24 mouse cellular contexts compared by ENCODE assay signal in genomic region chr3:71728861-71729260, GRCm38 (mm10).
"Had no signal": no experiment of that assay in that cellular context is flagged by ENCODE, and none has a peak within 500 bp of the region (broad histone marks: within the 10 kb centered on the region; RNA-seq: fewer than 3 reads in every experiment).

No protein-coding gene starts in this region.

- H3K4me3 ChIP-seq: heart, adult 2 months; heart, embryonic 13.5 days; heart, embryonic 15.5 days; hindbrain, embryonic 13.5 days; hindbrain, embryonic 15.5 days; kidney, embryonic 15.5 days; left cerebral cortex, adult 2 months; limb, embryonic 10.5 days; limb, embryonic 12.5 days; liver, embryonic 13.5 days; liver, embryonic 15.5 days had no signal

- H3K27ac ChIP-seq: heart, adult 2 months; heart, embryonic 13.5 days; heart, embryonic 15.5 days; hindbrain, embryonic 13.5 days; hindbrain, embryonic 15.5 days; hindbrain, postnatal 0 days; kidney, embryonic 15.5 days; kidney, postnatal 0 days; left cerebral cortex, adult 2 months; limb, embryonic 10.5 days; limb, embryonic 12.5 days; liver, embryonic 13.5 days; liver, embryonic 15.5 days had no signal

- DNase-seq: gastrocnemius, postnatal 14 days; gastrocnemius, postnatal 36 days; heart, adult 11 months; heart, adult 2 months; heart, postnatal 14 days; heart, postnatal 36 days; kidney, adult 11 months; kidney, adult 2 months; kidney, adult 9 months; kidney, postnatal 14 days; kidney, postnatal 36 days; liver; liver, embryonic 13.5 days had no signal
